Mouse (Mus musculus) bone marrow, adult 2 months (tissue): Measurements from ENCODE around the gene Mdh1. TPM values are rescaled to one million over a fixed set of nuclear protein-coding genes. Genes with fewer than 3 reads are reported as not detected.
"Not testable (repeated sequence)": the region's sequence is repeated elsewhere in the genome, so short reads cannot be mapped to it uniquely, and the experiment has no call there.

ENCODE experiments used
- H3K27ac ChIP-seq: fragments of 200-500 bp; 2 replicates; pipeline ENCODE4 v1.5.1; 2012; ENCODE audit warnings: low read depth, mild to moderate bottlenecking, control low read depth, inconsistent platforms, low read length; ENCODE audit not compliant: control insufficient read depth, poor library complexity, insufficient read depth
- H3K4me1 ChIP-seq: fragments of 200-500 bp; 2 replicates; pipeline ENCODE4 v1.6.1; 2011; ENCODE audit warnings: low read length; ENCODE audit not compliant: control insufficient read depth, insufficient read depth
- H3K4me3 ChIP-seq: fragments of 200-500 bp; replicated peaks from 2 replicates; pipeline ENCODE3; 2011; ENCODE audit warnings: mild to moderate bottlenecking, low read depth, low read length, control low read depth; ENCODE audit not compliant: control insufficient read depth
- CTCF ChIP-seq: fragments of 200-500 bp; IDR thresholded peaks from 2 replicates; pipeline ENCODE4 v1.5.1; 2011; ENCODE audit warnings: low read length, control low read depth; ENCODE audit not compliant: control insufficient read depth, insufficient read depth
- POLR2A ChIP-seq: fragments of 200-500 bp; IDR thresholded peaks from 2 replicates; pipeline ENCODE4 v1.6.1; 2011; ENCODE audit warnings: low read depth, mild to moderate bottlenecking, control low read depth, low read length, borderline replicate concordance; ENCODE audit not compliant: control insufficient read depth
- WGBS: fragments of 180-500 bp; shearing (Covaris S2); methylation state at CpG from one replicate; pipeline ENCODE4 v1.1.7; 2018; 5-methylcytosine and 5-hydroxymethylcytosine counted together
- polyA plus RNA-seq: library from polyadenylated mRNA; stranded (reverse); fragments of >200 nt; gene quantifications from 2 replicates; pipeline ENCODE4 v1.2.4, GENCODE M21; 2011; ENCODE audit warnings: low replicate concordance; ENCODE audit not compliant: missing spikeins, insufficient read depth, insufficient read length

The Mdh1 gene
- polyA plus RNA-seq, 1 experiment, result 70.4 TPM

DNA sequence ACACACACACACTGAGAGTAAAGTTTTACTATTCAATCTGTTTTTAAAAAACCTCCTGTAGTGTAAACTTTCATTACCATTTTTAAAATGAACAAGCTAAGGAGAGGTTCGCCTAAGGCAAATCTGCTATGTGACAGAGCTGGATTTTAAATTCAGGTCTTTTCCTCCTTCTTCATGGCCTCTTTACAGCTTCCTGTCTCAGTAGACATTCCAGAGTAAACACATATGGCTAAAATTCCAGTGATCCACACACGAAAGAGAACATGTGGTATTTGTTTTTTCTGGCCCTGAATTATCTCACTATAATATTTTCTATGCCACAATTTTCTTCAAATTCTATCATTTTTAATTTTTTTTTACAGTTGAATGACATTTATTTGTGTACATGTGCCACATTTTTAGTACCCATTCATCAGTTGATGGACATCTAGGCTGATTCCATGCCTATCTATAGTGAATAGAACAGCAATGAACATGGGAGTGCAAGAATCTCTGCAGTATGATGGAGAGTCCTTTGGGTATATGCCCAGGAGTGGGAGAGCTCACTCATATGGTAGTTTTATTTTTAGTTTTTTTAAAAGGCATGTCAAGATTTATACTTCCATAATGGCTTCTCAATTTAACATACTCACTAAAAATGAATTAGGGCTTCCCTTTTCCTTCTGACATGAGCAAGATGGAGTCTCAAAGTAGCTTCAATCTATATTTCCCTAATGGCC, 43.3 kb downstream of the Mdh1 start:
- TF ChIP-seq POLR2A (no peak), CTCF (no peak)
- H3K4me1 ChIP-seq, result no peaks in the 10 kb centered on the region
- WGBS, result 65% methylated on average over 2 of the region's 2 CpGs
- no peak overlapping the region for H3K27ac ChIP-seq
- H3K4me3 ChIP-seq, result no peak overlapping the region

GRCm38 (mm10) chr11:21517726-21518125, 54.4 kb downstream of the Mdh1 start:
- H3K4me3 ChIP-seq, result no peak overlapping the region
- 80% methylated on average over 9 of the region's 9 CpGs for WGBS
- no peaks in the 10 kb centered on the region for H3K4me1 ChIP-seq
- no peak for TF ChIP-seq POLR2A
- TF ChIP-seq CTCF, result no peak
- H3K27ac ChIP-seq, result no peak overlapping the region

DNA sequence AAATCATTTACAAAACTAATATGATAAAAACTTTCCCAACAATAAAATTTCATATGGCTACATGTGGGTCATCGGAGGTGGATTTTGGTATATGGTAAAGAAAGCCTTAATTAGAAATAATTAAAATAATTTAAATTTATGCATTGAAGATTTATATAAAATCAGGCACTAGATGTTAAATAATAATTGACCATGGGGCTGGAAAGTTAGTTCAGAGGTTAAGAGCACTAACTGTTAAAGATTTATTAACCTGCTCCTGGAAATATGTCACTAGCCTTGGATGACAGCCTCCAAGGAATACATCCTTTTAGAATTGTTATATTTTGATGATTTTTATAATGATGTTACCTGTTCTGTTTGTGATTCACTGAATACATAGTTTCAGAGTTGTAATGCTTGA, 55.8 kb downstream of the Mdh1 start:
- H3K27ac ChIP-seq, H3K4me3 ChIP-seq, H3K4me1 ChIP-seq: not testable (repeated sequence)
- WGBS, result 85% methylated on average over 1 of the region's 1 CpGs

- H3K27ac ChIP-seq, H3K4me1 ChIP-seq, H3K4me3 ChIP-seq: not testable (repeated sequence)
- 51% methylated on average over 1 of the region's 1 CpGs for WGBS
These were observed 61.6 kb downstream of the Mdh1 start for GRCm38 (mm10) chr11:21510577-21510976.

DNA sequence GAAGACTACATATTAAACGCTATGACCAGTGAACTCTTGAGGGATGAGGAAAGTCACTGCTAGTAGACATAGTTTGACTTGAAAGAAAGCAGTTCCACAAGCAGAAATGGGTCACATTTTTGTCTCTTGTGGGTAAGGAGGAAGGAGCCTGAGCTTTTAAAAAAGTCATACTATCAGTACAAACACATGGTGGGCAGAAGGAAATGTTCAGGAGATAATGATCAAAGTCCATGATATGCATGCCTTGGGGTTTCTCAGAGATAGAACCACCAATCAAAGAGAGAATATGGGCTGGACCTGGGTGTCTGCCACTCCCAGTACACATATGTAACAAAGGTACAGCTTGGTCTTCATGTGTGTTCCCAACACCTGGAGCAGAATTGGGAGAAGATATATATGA, 63.5 kb downstream of the Mdh1 start:
- not testable (repeated sequence) for H3K4me1 ChIP-seq, H3K4me3 ChIP-seq, H3K27ac ChIP-seq
- WGBS, result 9% methylated on average over 1 of the region's 1 CpGs

GRCm38 (mm10) chr11:21507073-21507472, 65.1 kb downstream of the Mdh1 start:
- not testable (repeated sequence) for H3K4me3 ChIP-seq, H3K27ac ChIP-seq, H3K4me1 ChIP-seq
- 22% methylated on average over 5 of the region's 5 CpGs for WGBS

Other genes with a start within 250 kb of the Mdh1 start
- gene Ugp2, start 201.2 kb downstream of the Mdh1 start, polyA plus RNA-seq, result 23.7 and 30.5 TPM in 2 replicates
- gene Wdpcp, start 132 bp downstream of the Mdh1 start, polyA plus RNA-seq, result 1.4 and 1.6 TPM in 2 replicates